Mouse (Mus musculus) cortical plate, adult 2 months (tissue): ENCODE measurements around the gene Olfr247.

Experiments
- CTCF ChIP-seq: fragments of 200-500 bp; IDR thresholded peaks from 2 replicates; pipeline ENCODE4 v1.5.1; 2011; ENCODE audit warnings: mild to moderate bottlenecking, control low read depth, low read length; ENCODE audit not compliant: insufficient read depth; ENCODE audit errors: extremely low read depth
- POLR2A ChIP-seq: fragments of 200-500 bp; IDR thresholded peaks from 2 replicates; pipeline ENCODE4 v1.6.1; 2011; ENCODE audit warnings: mild to moderate bottlenecking, low read length, control low read depth; ENCODE audit not compliant: insufficient read depth; ENCODE audit errors: extremely low read depth

DNA sequence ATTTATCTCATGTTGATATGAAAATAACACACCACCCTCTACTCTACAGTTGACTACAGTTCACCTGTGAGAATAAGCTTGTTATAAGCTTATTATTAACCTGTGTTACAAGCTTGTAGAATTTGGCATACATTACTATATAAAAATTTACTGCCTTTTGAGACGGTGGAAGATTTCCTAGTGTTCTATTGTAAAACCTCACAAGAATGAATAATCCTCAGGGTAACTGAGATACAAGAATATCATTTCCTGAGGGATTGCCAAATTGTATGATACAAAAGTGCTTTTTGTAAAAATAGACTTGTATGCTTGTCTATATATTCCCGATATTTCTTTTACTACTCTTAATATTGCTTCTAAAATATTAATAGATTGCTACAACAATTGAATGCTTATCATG, 26.9 kb downstream of the Olfr247 start, which contains the start of gene Olfr818:
- TF ChIP-seq CTCF = no peak
- no peak for TF ChIP-seq POLR2A
